10 mouse cellular contexts compared by ENCODE assay signal in the genomic region with DNA sequence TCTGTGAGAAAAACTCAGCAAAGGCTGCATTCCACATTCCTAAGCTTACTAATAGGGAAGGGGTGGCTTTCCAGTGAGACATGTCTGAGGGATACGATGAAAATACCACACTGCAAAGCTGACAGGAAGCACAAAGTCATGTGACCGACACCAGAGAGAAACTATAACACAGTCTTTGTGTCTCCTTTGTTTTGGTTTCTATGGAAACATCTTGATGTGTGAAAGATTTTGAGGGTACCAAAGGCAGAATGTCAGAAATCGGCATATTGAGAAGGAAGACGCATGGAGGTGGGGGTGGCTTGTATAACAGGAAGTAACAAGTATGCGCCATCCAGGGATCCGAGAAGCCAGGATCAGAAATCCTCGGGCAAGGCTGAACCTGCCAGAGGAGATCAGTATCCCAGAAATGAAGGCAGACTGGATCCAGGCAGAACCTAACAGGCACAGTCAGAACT. TPM values are rescaled to one million over a fixed set of nuclear protein-coding genes. Genes with fewer than 3 reads are reported as not detected.
DNase-seq lines count a peak whose midpoint lies in the region; ATAC-seq lines count a peak whose summit lies in the region.
"Had no signal": no experiment of that assay in that cellular context is flagged by ENCODE, and none has a peak within 500 bp of the region (broad histone marks: within the 10 kb centered on the region; RNA-seq: fewer than 3 reads in every experiment).

No protein-coding gene starts in this region.

- H3K27ac ChIP-seq in midbrain, embryonic 11.5 days (ENCODE audit: low read depth, low read length): no peak overlapping the region

- H3K27me3 ChIP-seq in midbrain, embryonic 11.5 days (ENCODE audit: control insufficient read depth, insufficient read depth, low read length): no peaks in the 10 kb centered on the region

- no peaks in the 10 kb centered on the region for H3K36me3 ChIP-seq in midbrain, embryonic 11.5 days (ENCODE audit: control insufficient read depth, insufficient read depth, low read length)

- H3K4me1 ChIP-seq in midbrain, embryonic 11.5 days (ENCODE audit: control insufficient read depth, insufficient read depth, low read length): no peaks in the 10 kb centered on the region

- H3K9ac ChIP-seq in midbrain, embryonic 11.5 days (ENCODE audit: low read length): no peak overlapping the region

- H3K4me3 ChIP-seq in midbrain, embryonic 11.5 days (ENCODE audit: low read depth, low read length): no peak overlapping the region

- WGBS in midbrain, embryonic 11.5 days: 54% methylated on average over 7 of the region's 7 CpGs

- intact Hi-C loops in left cerebral cortex, postnatal 36 days (cut with DNase I): no loop called here

- ATAC-seq in CD4-positive, CD25-positive, alpha-beta regulatory T cell, adult 4 months: peak; percentile 86
- ATAC-seq in midbrain, embryonic 11.5 days (ENCODE audit: low FRiP score): peak; percentile 66

- H3K4me2 ChIP-seq in midbrain, embryonic 11.5 days: 0 out of 2 replicates have a peak overlapping the region, but pooled peaks have one; percentile 4

- no peaks in the 10 kb centered on the region for H3K9me3 ChIP-seq in midbrain, embryonic 11.5 days (ENCODE audit: control insufficient read depth, low read length)

- DNase-seq in left cerebral cortex, adult 11 months (ENCODE audit: low spot score): peak; percentile 52
- no peak for DNase-seq in left cerebral cortex, postnatal 36 days (ENCODE audit: low spot score in 2 of 2)
- DNase-seq in fat pad, adult 2 months (ENCODE audit: extremely low read depth, low read depth, low spot score): peak; percentile 10
- peak; percentile 83 for DNase-seq in midbrain, embryonic 11.5 days (ENCODE audit: low spot score, missing footprints)
- no peak for DNase-seq in gastrocnemius, postnatal 25 days
- no peak for DNase-seq in ovary, postnatal 14 days (ENCODE audit: low spot score)
- DNase-seq in embryo, embryonic 9.5 days (ENCODE audit: extremely low spot score): no peak
- DNase-seq: cerebellum, postnatal 10 days; heart, postnatal 10 days had no signal

RNA-seq across cellular contexts. Expression of a gene that starts 30.3 kb away (rescaled TPM):
- 100 to 1,000 TPM; 330 to 351 TPM for total RNA-seq in left cerebral cortex, postnatal 36 days (2021)
- polyA plus RNA-seq in CD4-positive, CD25-positive, alpha-beta regulatory T cell, adult 4 months (2017; shearing (Covaris generic)): 10 to 100 TPM; 66.0 to 79.2 TPM
- polyA plus RNA-seq in midbrain, embryonic 11.5 days (2014; fragmentation: Nextera tagmentation; extraction: Ambion mirVana): 1.0 and 1.2 TPM in 2 replicates
- under 1 TPM; 0.05 to 0.40 TPM for total RNA-seq in gastrocnemius, postnatal 25 days (2021)

Comparison
In these comparisons a context has a peak if more than half of its experiments do, and no peak if none do; other contexts are left out.
1. DNase-seq: peak in left cerebral cortex, adult 11 months (single experiment), fat pad, adult 2 months (single experiment) and midbrain, embryonic 11.5 days (single experiment); none in left cerebral cortex, postnatal 36 days (0 of 2), gastrocnemius, postnatal 25 days (single experiment), ovary, postnatal 14 days (single experiment) and embryo, embryonic 9.5 days (single experiment).
2. RNA of a gene that starts 30.3 kb away (total RNA-seq): 330 to 351 TPM in left cerebral cortex, postnatal 36 days; 0.05 to 0.40 TPM in gastrocnemius, postnatal 25 days; every median in the first group is over 100 times any median in the second.